Mouse (Mus musculus) stomach, embryonic 14.5 days (tissue): ENCODE data around the gene Gm17428. TPM values are rescaled to one million over a fixed set of nuclear protein-coding genes. Genes with fewer than 3 reads are reported as not detected.

Experiments used
- ATAC-seq: fragments of 200-750 bp; cut with Nextera tagmentation; 2 replicates; pipeline ENCODE4 v1.8.0; 2017; ENCODE audit warnings: low read depth, moderate TSS enrichment; ENCODE audit not compliant: insufficient number of reproducible peaks, insufficient read depth, low FRiP score
- H3K27ac ChIP-seq: fragments of 300-500 bp; sonication (generic); 2 replicates; pipeline ENCODE4 v1.5.1; 2014; ENCODE audit warnings: mild to moderate bottlenecking, low read length, moderate library complexity, mixed read lengths
- H3K27me3 ChIP-seq: fragments of 300-500 bp; sonication (generic); 2 replicates; pipeline ENCODE4 v1.6.1; 2014; ENCODE audit warnings: low read length, control low read depth, mixed read lengths; ENCODE audit not compliant: control insufficient read depth, insufficient read depth
- H3K36me3 ChIP-seq: fragments of 300-500 bp; sonication (generic); 2 replicates; pipeline ENCODE4 v1.6.1; 2014; ENCODE audit warnings: mild to moderate bottlenecking, control low read depth, low read length, moderate library complexity, mixed read lengths; ENCODE audit not compliant: control insufficient read depth, insufficient read depth
- H3K4me1 ChIP-seq: fragments of 300-500 bp; sonication (generic); 2 replicates; pipeline ENCODE4 v1.6.1; 2014; ENCODE audit warnings: low read length, control low read depth, mixed read lengths; ENCODE audit not compliant: control insufficient read depth, insufficient read depth
- H3K4me2 ChIP-seq: fragments of 300-500 bp; sonication (generic); replicated peaks from 2 replicates; pipeline ENCODE4 v1.6.1; 2014; ENCODE audit warnings: low read depth, low read length, control low read depth
- H3K4me3 ChIP-seq: fragments of 300-500 bp; sonication (generic); 2 replicates; pipeline ENCODE4 v1.5.1; 2014; ENCODE audit warnings: low read depth, low read length, control low read depth
- H3K9ac ChIP-seq: fragments of 300-500 bp; sonication (generic); replicated peaks from 2 replicates; pipeline ENCODE4 v1.6.1; 2014; ENCODE audit warnings: low read depth, mild to moderate bottlenecking, control low read depth, low read length, moderate library complexity, mixed read lengths
- H3K9me3 ChIP-seq: fragments of 300-500 bp; sonication (generic); 2 replicates; pipeline ENCODE4 v1.6.1; 2016; ENCODE audit warnings: low read depth, low read length, control low read depth; ENCODE audit not compliant: control insufficient read depth
- WGBS: fragments of 180-500 bp; shearing (Covaris S2); extraction: QIAGEN DNeasy Blood & Tissue Kit; methylation state at CpG from one replicate; pipeline ENCODE4 v1.1.7; 2014; 5-methylcytosine and 5-hydroxymethylcytosine counted together
- polyA plus RNA-seq: library from polyadenylated mRNA; unstranded; fragments of >200 nt; fragmentation: Nextera tagmentation; extraction: Ambion mirVana; gene quantifications from 2 replicates; pipeline ENCODE4 v1.2.1, GENCODE M21; 2014

The Gm17428 gene
- polyA plus RNA-seq, 1 experiment from 2014 or later: not detected

DNA sequence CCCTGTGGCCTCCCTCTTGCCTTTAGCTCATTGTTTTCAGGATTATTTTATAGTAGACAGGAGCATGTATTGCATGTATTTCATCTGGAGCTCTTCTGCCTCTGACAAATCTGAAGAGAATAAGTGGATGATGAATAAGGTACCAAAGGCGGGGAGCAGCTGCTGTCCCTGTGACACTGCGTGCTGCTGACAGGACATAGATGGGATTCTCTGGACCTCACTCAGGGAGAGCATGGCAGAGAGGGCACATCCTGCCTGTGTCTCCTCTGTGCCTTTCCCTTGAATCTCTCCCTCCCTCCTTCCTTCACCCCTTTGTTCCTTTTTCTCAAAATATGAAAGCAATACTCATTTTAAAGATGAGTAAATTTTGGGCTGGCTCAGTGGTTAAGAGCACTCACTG lies 28.8 kb downstream of the Gm17428 start:
- no peaks in the 10 kb centered on the region for H3K9me3 ChIP-seq
- ATAC-seq: no peak
- no peaks in the 10 kb centered on the region for H3K27me3 ChIP-seq

DNA sequence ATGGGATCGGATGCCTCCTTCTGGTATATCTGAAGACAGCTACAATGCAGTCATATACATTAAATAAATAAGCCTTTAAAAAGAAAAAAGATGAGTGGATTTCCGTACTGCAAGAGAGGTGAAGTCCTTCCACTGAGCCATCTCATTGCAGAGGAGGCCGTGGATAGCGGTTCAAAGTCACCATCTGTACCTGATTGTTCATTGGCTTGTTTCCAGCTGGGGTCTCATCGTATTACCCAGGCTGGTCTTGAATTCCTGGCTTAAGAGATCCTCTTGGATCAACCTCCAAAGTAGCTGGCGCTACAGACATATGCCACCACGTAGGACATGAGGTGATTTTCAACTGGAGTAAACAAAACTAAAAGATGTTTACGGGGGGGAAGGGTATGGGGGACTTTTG lies 29.2 kb downstream of the Gm17428 start:
- WGBS: 83% methylated on average over 8 of the region's 8 CpGs
- H3K4me3 ChIP-seq: no peak overlapping the region
- no peaks in the 10 kb centered on the region for H3K36me3 ChIP-seq
- no peaks in the 10 kb centered on the region for H3K9me3 ChIP-seq
- ATAC-seq: no peak
- no peak overlapping the region for H3K4me2 ChIP-seq
- no peak overlapping the region for H3K27ac ChIP-seq
- H3K9ac ChIP-seq: no peak overlapping the region
- H3K27me3 ChIP-seq: no peaks in the 10 kb centered on the region
- H3K4me1 ChIP-seq: no peaks in the 10 kb centered on the region

More for the DNA sequence above, 28.8 kb downstream of the Gm17428 start:
- Histone ChIP-seq H3K4me3 (no peak overlapping the region), H3K9ac (no peak overlapping the region), H3K36me3 (no peaks in the 10 kb centered on the region), H3K4me2 (no peak overlapping the region), H3K27ac (no peak overlapping the region), H3K4me1 (no peaks in the 10 kb centered on the region)
- WGBS: 44% methylated on average over 2 of the region's 2 CpGs

DNA sequence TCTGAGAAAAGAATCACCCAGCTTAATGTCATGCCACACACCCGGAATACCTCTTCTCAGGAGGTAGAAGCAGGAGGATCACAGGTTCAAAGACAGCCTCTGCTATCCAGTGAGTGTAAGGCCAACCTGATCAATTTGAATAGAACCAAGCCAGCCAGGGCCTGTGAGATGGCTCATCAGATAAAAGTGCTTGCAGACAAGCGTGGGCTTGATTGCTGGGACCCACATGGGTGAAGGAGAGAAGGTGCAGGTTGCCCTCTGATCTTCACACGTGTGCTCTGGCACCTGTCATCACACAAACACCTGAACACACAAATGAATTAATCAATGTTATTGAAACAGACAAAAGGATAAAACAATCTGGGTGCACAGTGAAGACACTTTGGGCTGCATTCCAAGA lies 29.8 kb downstream of the Gm17428 start:
- WGBS: 61% methylated on average over 3 of the region's 3 CpGs
- Histone ChIP-seq H3K27ac (no peak overlapping the region), H3K27me3 (no peaks in the 10 kb centered on the region), H3K4me3 (no peak overlapping the region), H3K4me2 (no peak overlapping the region), H3K4me1 (no peaks in the 10 kb centered on the region), H3K36me3 (no peaks in the 10 kb centered on the region), H3K9ac (no peak overlapping the region), H3K9me3 (no peaks in the 10 kb centered on the region)
- no peak for ATAC-seq

DNA sequence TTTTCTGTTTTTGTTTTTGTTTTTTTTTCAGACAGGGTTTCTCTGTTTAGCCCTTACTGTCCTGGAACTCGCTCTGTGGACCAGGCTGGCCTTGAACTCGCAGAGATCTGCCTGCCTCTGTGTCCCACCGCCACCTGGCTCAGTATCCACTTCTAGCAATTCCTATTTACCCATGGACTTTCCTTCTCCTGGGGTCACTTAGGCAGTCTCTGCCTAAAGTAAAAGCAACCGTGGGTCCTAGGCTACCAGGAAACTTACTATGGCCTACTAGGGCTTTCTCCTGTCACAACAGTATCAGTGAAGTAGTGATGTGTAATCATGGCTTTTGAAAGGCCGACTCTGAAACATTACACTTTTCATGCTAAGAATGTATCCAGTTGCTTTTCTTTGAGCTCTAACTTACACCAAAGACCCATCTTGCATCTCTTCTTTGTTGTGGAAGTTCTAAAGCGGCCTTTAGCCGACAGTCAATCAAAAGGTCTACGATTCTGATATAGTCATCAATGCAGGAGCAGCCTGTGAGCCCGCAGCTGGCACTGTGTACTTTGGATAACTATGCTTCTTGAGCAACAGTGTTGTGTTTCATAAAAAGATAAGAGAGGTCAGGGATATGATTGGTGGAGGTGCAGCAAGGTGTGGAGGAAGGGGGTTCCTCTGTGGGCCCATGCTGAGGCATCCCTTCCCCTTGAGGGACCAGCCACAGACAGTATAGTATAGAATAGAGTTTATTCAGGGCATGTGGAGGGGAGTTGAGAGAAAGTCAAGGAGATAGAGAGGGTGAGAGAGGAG lies 30.6 kb downstream of the Gm17428 start:
- Histone ChIP-seq H3K9me3 (no peaks in the 10 kb centered on the region), H3K4me1 (no peaks in the 10 kb centered on the region), H3K9ac (no peak overlapping the region), H3K27me3 (no peaks in the 10 kb centered on the region), H3K4me3 (no peak overlapping the region), H3K36me3 (no peaks in the 10 kb centered on the region), H3K27ac (no peak overlapping the region), H3K4me2 (no peak overlapping the region)
- no peak for ATAC-seq
- WGBS: 82% methylated on average over 9 of the region's 9 CpGs

DNA sequence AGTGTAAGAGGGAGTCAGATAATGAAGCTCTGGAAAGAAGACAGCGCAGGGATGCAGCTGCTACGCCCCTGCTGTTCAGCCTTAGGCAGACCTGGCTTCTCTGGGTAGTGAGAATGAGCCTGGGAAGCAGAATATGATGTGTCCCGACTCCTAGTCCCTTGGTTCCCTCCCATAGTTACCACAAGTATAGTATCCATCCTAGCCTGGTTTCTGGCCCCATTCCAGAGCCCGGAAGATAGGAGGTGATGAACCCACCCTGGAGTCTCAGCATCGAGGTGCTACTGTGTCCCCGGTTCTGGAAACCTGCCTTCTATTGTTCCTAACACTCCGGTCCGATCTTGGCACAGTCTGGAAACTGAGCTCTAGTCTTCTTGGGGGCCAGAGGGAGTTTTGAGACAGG lies 31.7 kb downstream of the Gm17428 start:
- no peak overlapping the region for H3K4me3 ChIP-seq
- H3K27me3 ChIP-seq: no peaks in the 10 kb centered on the region
- H3K27ac ChIP-seq: no peak overlapping the region
- H3K9ac ChIP-seq: no peak overlapping the region
- H3K4me2 ChIP-seq: no peak overlapping the region
- H3K4me1 ChIP-seq: no peaks in the 10 kb centered on the region
- no peaks in the 10 kb centered on the region for H3K36me3 ChIP-seq
- WGBS: 77% methylated on average over 8 of the region's 8 CpGs
- ATAC-seq: no peak
- H3K9me3 ChIP-seq: no peaks in the 10 kb centered on the region

DNA sequence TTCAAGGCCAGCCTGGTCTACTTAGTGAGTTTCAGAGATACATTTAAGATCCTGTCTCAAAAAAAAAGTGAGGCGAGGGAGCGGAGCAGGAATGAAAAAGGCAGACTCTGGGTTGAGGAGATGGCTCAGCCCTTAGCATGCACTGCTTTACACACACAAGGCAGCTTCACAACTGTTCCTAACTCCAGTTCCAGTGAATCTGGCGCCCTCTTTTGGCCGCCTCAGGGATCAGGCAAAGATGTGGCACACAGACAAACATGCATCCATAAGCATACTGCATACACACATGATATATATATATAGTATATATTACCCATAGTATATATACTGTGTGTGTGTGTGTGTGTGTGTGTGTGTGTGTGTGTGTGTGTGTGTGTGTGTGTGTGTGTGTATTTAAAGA lies 34.4 kb downstream of the Gm17428 start:
- Histone ChIP-seq H3K9ac (no peak overlapping the region), H3K27me3 (no peaks in the 10 kb centered on the region), H3K4me1 (no peaks in the 10 kb centered on the region), H3K9me3 (no peaks in the 10 kb centered on the region), H3K27ac (no peak overlapping the region), H3K4me3 (no peak overlapping the region), H3K36me3 (no peaks in the 10 kb centered on the region), H3K4me2 (no peak overlapping the region)
- no peak for ATAC-seq
- 66% methylated on average over 4 of the region's 4 CpGs for WGBS

DNA sequence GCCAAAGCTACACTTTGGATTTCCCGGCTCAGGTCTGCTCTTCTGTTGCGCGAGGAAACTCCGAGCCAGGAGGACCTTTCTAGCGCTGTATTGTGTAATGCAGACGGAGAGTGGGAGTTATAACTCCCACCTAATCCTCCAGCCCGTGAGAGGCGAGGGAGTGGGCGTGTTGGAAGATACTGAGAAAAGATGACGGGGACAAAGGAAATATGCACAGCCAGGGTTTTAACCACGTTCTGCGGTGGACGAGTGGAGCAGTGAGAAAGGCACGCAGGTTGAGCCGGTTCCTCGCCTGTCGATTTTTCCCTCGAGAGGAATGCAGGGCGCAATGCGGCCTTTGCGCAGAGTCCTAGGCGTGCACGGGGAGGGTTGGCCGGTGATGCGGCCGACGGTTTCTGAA lies 37.9 kb downstream of the Gm17428 start:
- Histone ChIP-seq H3K4me2 (peak overlapping the region; percentile 49), H3K9me3 (no peaks in the 10 kb centered on the region), H3K36me3 (peaks cover 10% of the 10 kb centered on the region), H3K27me3 (no peaks in the 10 kb centered on the region), H3K4me3 (peak overlapping the region; percentile 36), H3K27ac (peak overlapping the region; percentile 92), H3K4me1 (no peaks in the 10 kb centered on the region), H3K9ac (peak overlapping the region; percentile 45)
- 0% methylated on average over 27 of the region's 27 CpGs for WGBS
- peak; percentile 60 for ATAC-seq

DNA sequence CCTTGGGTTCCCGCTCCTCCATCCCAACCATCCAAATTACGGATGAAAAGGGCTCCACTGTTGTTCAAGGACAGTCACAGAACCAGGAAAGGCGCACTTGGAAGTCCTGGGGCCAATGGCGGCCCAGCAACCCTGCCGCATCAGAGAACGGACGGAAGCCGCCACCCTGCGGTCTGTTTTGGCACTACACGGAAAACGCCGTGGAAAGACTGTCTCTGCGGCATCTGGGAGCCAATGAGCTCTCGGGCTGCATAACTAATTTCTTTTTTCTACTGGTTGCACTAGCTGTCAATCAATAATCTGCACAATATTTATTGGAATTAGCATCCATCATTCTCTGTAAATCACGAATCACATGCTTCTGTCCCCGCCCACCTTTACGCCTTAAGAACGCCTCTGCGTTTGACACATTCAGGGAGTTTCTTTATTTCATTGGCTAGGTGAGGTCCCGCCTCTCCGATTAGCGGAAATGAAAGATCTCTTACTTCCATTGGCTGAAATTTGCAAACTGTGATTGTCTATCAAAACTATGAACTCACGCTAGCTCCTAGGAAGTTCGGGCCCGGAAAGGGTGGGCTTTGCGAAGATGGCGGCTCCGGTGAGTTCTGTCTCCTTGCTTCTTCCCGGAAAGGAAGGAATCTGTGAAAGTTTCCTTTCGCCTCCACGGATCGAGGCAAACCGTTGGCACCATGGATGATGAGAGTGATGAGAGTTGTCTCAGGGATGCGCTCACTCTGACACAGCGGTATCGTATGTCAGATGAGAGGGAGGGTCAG lies 38.4 kb downstream of the Gm17428 start, which contains the start of gene Ngdn:
Gene Ngdn (plus strand): TSS at position 464 of the 776 bp plus-strand sequence.
- peak within 1 kb of the TSS; percentile 72 for H3K4me3 ChIP-seq
- H3K36me3 ChIP-seq: peaks cover 10% of the 10 kb centered on the region
- under 1% methylated on average over 36 of the region's 36 CpGs for WGBS
- no peaks in the 10 kb centered on the region for H3K27me3 ChIP-seq
- no peaks in the 10 kb centered on the region for H3K9me3 ChIP-seq
- H3K27ac ChIP-seq: peak within 1 kb of the TSS; percentile 92
- ATAC-seq: peak; percentile 96
- H3K4me1 ChIP-seq: no peaks in the 10 kb centered on the region
- peak within 1 kb of the TSS; percentile 62 for H3K9ac ChIP-seq
- H3K4me2 ChIP-seq: peak within 1 kb of the TSS; percentile 76
